Mouse (Mus musculus) heart, embryonic 16.5 days (tissue): ENCODE data around the gene Cmtm3. TPM values are rescaled to one million over a fixed set of nuclear protein-coding genes. Genes with fewer than 3 reads are reported as not detected.

Source experiments
- ATAC-seq: fragments of 200-750 bp; cut with Nextera tagmentation; replicated peaks from 2 replicates; pipeline ENCODE4 v1.8.0; 2017; ENCODE audit warnings: moderate number of reproducible peaks; ENCODE audit not compliant: insufficient read depth, low FRiP score; ENCODE audit errors: extremely low read depth
- H3K27ac ChIP-seq: fragments of 300-500 bp; sonication (generic); 2 replicates; pipeline ENCODE4 v1.5.1; 2014; ENCODE audit warnings: mild to moderate bottlenecking, low read length, control low read depth, moderate library complexity
- H3K27me3 ChIP-seq: fragments of 300-500 bp; sonication (generic); 2 replicates; pipeline ENCODE4 v1.6.1; 2014; ENCODE audit warnings: low read length, mixed read lengths; ENCODE audit not compliant: control insufficient read depth, insufficient read depth
- H3K36me3 ChIP-seq: fragments of 300-500 bp; sonication (generic); 2 replicates; pipeline ENCODE4 v1.6.1; 2014; ENCODE audit not compliant: control insufficient read depth, insufficient read depth
- H3K4me1 ChIP-seq: fragments of 300-500 bp; sonication (generic); 2 replicates; pipeline ENCODE4 v1.6.1; 2014; ENCODE audit warnings: low read length, mixed read lengths; ENCODE audit not compliant: control insufficient read depth, insufficient read depth
- H3K4me2 ChIP-seq: fragments of 300-500 bp; sonication (generic); 2 replicates; pipeline ENCODE4 v1.6.1; 2014; ENCODE audit warnings: low read depth, mild to moderate bottlenecking, control low read depth, low read length
- H3K4me3 ChIP-seq: fragments of 300-500 bp; sonication (generic); 2 replicates; pipeline ENCODE4 v1.5.1; 2014; ENCODE audit warnings: mild to moderate bottlenecking, control low read depth, low read length
- H3K9ac ChIP-seq: fragments of 300-500 bp; sonication (generic); 2 replicates; pipeline ENCODE4 v1.6.1; 2014; ENCODE audit warnings: low read length, control low read depth
- H3K9me3 ChIP-seq: fragments of 300-500 bp; sonication (generic); replicated peaks from 2 replicates; pipeline ENCODE4 v1.6.1; 2016; ENCODE audit warnings: low read length; ENCODE audit not compliant: control insufficient read depth
- WGBS: fragments of 180-500 bp; shearing (Covaris S2); extraction: QIAGEN DNeasy Blood & Tissue Kit; methylation state at CpG from one replicate; pipeline ENCODE4 v1.1.7; 2014; 5-methylcytosine and 5-hydroxymethylcytosine counted together
- polyA plus RNA-seq: library from polyadenylated mRNA; unstranded; fragments of >200 nt; fragmentation: Nextera tagmentation; extraction: Ambion mirVana; gene quantifications from 2 replicates; pipeline ENCODE4 v1.2.1, GENCODE M21; 2015

The Cmtm3 gene
- polyA plus RNA-seq, 1 experiment from 2014 or later = 83.9 TPM

GRCm38 (mm10) chr8:104383977-104384376 is 44.8 kb downstream of the Cmtm3 start:
- Histone ChIP-seq H3K36me3 (no peaks in the 10 kb centered on the region), H3K27me3 (no peaks in the 10 kb centered on the region), H3K9me3 (no peaks in the 10 kb centered on the region), H3K27ac (peak overlapping the region; percentile 21; the same call in 1 of the 2 replicates), H3K4me3 (no peak overlapping the region), H3K9ac (no peak overlapping the region), H3K4me1 (peaks cover 47% of the 10 kb centered on the region), H3K4me2 (no peak overlapping the region)
- ATAC-seq = no peak
- 73% methylated on average over 3 of the region's 3 CpGs for WGBS

GRCm38 (mm10) chr8:104386693-104387092 is 47.5 kb downstream of the Cmtm3 start:
- Histone ChIP-seq H3K4me3 (no peak overlapping the region), H3K27ac (no peak overlapping the region), H3K9ac (no peak overlapping the region), H3K9me3 (no peaks in the 10 kb centered on the region), H3K36me3 (no peaks in the 10 kb centered on the region), H3K4me1 (peaks cover 47% of the 10 kb centered on the region), H3K4me2 (no peak overlapping the region), H3K27me3 (no peaks in the 10 kb centered on the region)
- ATAC-seq = no peak
- 48% methylated on average over 4 of the region's 4 CpGs for WGBS

- ATAC-seq = no peak
- Histone ChIP-seq H3K27ac (peak overlapping the region; percentile 0; the same call in 1 of the 2 replicates), H3K4me3 (no peak overlapping the region), H3K9me3 (no peaks in the 10 kb centered on the region), H3K36me3 (no peaks in the 10 kb centered on the region), H3K4me1 (peaks cover 42% of the 10 kb centered on the region), H3K9ac (no peak overlapping the region), H3K27me3 (no peaks in the 10 kb centered on the region), H3K4me2 (no peak overlapping the region)
- 54% methylated on average over 7 of the region's 7 CpGs for WGBS
These were observed 48.3 kb downstream of the Cmtm3 start for GRCm38 (mm10) chr8:104387501-104387900.

GRCm38 (mm10) chr8:104387980-104388379 is 48.8 kb downstream of the Cmtm3 start:
- Histone ChIP-seq H3K9me3 (no peaks in the 10 kb centered on the region), H3K27ac (peak overlapping the region; percentile 0; the same call in 1 of the 2 replicates), H3K4me3 (no peak overlapping the region), H3K9ac (0 out of 2 replicates have a peak overlapping the region, but pooled peaks have one; percentile 30), H3K4me1 (peaks cover 37% of the 10 kb centered on the region), H3K4me2 (no peak overlapping the region), H3K36me3 (no peaks in the 10 kb centered on the region), H3K27me3 (no peaks in the 10 kb centered on the region)
- WGBS = 69% methylated on average over 2 of the region's 2 CpGs
- peak; percentile 35; the same call in 1 of the 2 replicates for ATAC-seq

- 51% methylated on average over 8 of the region's 8 CpGs for WGBS
- no peak overlapping the region for H3K27ac ChIP-seq
- H3K9me3 ChIP-seq = no peaks in the 10 kb centered on the region
- H3K36me3 ChIP-seq = no peaks in the 10 kb centered on the region
- peaks cover 34% of the 10 kb centered on the region for H3K4me1 ChIP-seq
- H3K4me3 ChIP-seq = no peak overlapping the region
- no peak for ATAC-seq
- no peak overlapping the region for H3K4me2 ChIP-seq
- H3K9ac ChIP-seq = no peak overlapping the region
- no peaks in the 10 kb centered on the region for H3K27me3 ChIP-seq
These were observed 51.0 kb downstream of the Cmtm3 start for GRCm38 (mm10) chr8:104390245-104390644.

- Histone ChIP-seq H3K4me3 (no peak overlapping the region), H3K27me3 (no peaks in the 10 kb centered on the region), H3K4me2 (no peak overlapping the region), H3K9ac (no peak overlapping the region), H3K27ac (no peak overlapping the region), H3K36me3 (no peaks in the 10 kb centered on the region), H3K9me3 (peaks cover 4% of the 10 kb centered on the region; the same call in 1 of the 2 replicates), H3K4me1 (peaks cover 12% of the 10 kb centered on the region)
- ATAC-seq = no peak
- WGBS = 91% methylated on average over 7 of the region's 7 CpGs
These were observed 53.9 kb downstream of the Cmtm3 start for GRCm38 (mm10) chr8:104393139-104393538.

- Histone ChIP-seq H3K4me1 (peaks cover 11% of the 10 kb centered on the region), H3K27me3 (no peaks in the 10 kb centered on the region), H3K27ac (no peak overlapping the region), H3K36me3 (no peaks in the 10 kb centered on the region), H3K4me2 (peak overlapping the region; percentile 94), H3K4me3 (no peak overlapping the region; the same call in 1 of the 2 replicates), H3K9me3 (peaks cover 4% of the 10 kb centered on the region; the same call in 1 of the 2 replicates), H3K9ac (no peak overlapping the region)
- 68% methylated on average over 6 of the region's 6 CpGs for WGBS
- ATAC-seq = no peak
These were observed 54.6 kb downstream of the Cmtm3 start for GRCm38 (mm10) chr8:104393767-104394166.

GRCm38 (mm10) chr8:104394801-104395702 is 55.8 kb downstream of the Cmtm3 start:
- H3K4me2 ChIP-seq = peak overlapping the region; percentile 94
- ATAC-seq = peak; percentile 61
- peaks cover 4% of the 10 kb centered on the region; the same call in 1 of the 2 replicates for H3K9me3 ChIP-seq
- peaks cover 12% of the 10 kb centered on the region for H3K4me1 ChIP-seq
- H3K9ac ChIP-seq = peak overlapping the region; percentile 92
- no peaks in the 10 kb centered on the region for H3K36me3 ChIP-seq
- peak overlapping the region; percentile 83 for H3K27ac ChIP-seq
- no peaks in the 10 kb centered on the region for H3K27me3 ChIP-seq
- under 1% methylated on average over 68 of the region's 82 CpGs for WGBS
- H3K4me3 ChIP-seq = peak overlapping the region; percentile 89

GRCm38 (mm10) chr8:104395703-104396357 is 56.6 kb downstream of the Cmtm3 start, which contains the start of gene Cmtm4:
TSS of gene Cmtm4 (minus strand) at chr8:104395807.
- Histone ChIP-seq H3K4me3 (peak within 1 kb of the TSS; percentile 89), H3K9me3 (peaks cover 4% of the 10 kb centered on the region; the same call in 1 of the 2 replicates), H3K36me3 (no peaks in the 10 kb centered on the region), H3K27ac (peak within 1 kb of the TSS; percentile 83), H3K9ac (peak within 1 kb of the TSS; percentile 92), H3K4me2 (peak within 1 kb of the TSS; percentile 94), H3K4me1 (peaks cover 17% of the 10 kb centered on the region), H3K27me3 (no peaks in the 10 kb centered on the region)
- ATAC-seq = peak; percentile 83
- WGBS = 4% methylated on average over 25 of the region's 54 CpGs
